Mouse (Mus musculus) mouse embryonic stem cell (cell line): ENCODE measurements around the gene Arhgap5.
"Not testable (repeated sequence)": the region's sequence is repeated elsewhere in the genome, so short reads cannot be mapped to it uniquely, and the experiment has no call there.

Source experiments
- in situ Hi-C, 2 experiments: fragments of 300-500 bp; cut with MboI; formaldehyde crosslinking; loops; 1 replicate in 1 of 2; 3 replicates in 1 of 2; pipeline ENCODE4 v1.14.3; 2019 to 2020; ENCODE audit warnings: low sequenced_read_pairs in 2 of 2, low pct_unique_long_range_greater_than_20kb in 1 of 2, mixed read lengths in 1 of 2; ENCODE audit not compliant: unreplicated experiment in 1 of 2

Gene Arhgap5

GRCm38 (mm10) chr12:52524699-52525098, 20.9 kb downstream of the Arhgap5 start:
- in situ Hi-C loops = no loop called here

- in situ Hi-C loops = no loop called here
Measured at GRCm38 (mm10) chr12:52525486-52525885, 21.7 kb downstream of the Arhgap5 start.

GRCm38 (mm10) chr12:52529740-52530139, 26.0 kb downstream of the Arhgap5 start:
- in situ Hi-C loops = no loop called here

GRCm38 (mm10) chr12:52541294-52541693, 37.5 kb downstream of the Arhgap5 start:
- in situ Hi-C loops = no loop called here

GRCm38 (mm10) chr12:52544532-52544931, 40.8 kb downstream of the Arhgap5 start:
- in situ Hi-C loops = no loop called here

- in situ Hi-C loops = no loop called here
Measured at GRCm38 (mm10) chr12:52552085-52552484, 48.3 kb downstream of the Arhgap5 start.

- in situ Hi-C loops = no loop called here
Measured at GRCm38 (mm10) chr12:52555188-52555876, 51.6 kb downstream of the Arhgap5 start.

GRCm38 (mm10) chr12:52565654-52566053, 61.9 kb downstream of the Arhgap5 start:
- in situ Hi-C loops = no loop called here

- in situ Hi-C loops = no loop called here
Measured at GRCm38 (mm10) chr12:52573371-52573770, 69.6 kb downstream of the Arhgap5 start.

GRCm38 (mm10) chr12:52586466-52586865, 82.7 kb downstream of the Arhgap5 start:
- in situ Hi-C loops = not testable (repeated sequence)

- in situ Hi-C loops = no loop called here
Measured at GRCm38 (mm10) chr12:52587473-52588010, 83.8 kb downstream of the Arhgap5 start.

- in situ Hi-C loops = no loop called here
Measured at GRCm38 (mm10) chr12:52595389-52596185, 91.8 kb downstream of the Arhgap5 start.

GRCm38 (mm10) chr12:52602471-52602870, 98.7 kb downstream of the Arhgap5 start:
- in situ Hi-C loops = loop anchor here in 1 of 2 experiments (25.0 kb wide), 1 partner anchor 565 kb away; the partner anchor contains the start of gene Gpr33

- in situ Hi-C loops = loop anchor here in 1 of 2 experiments (25.0 kb wide), 1 partner anchor 566 kb away; the partner anchor contains the start of gene Gpr33
Measured at GRCm38 (mm10) chr12:52602883-52603694, 99.3 kb downstream of the Arhgap5 start.

GRCm38 (mm10) chr12:52603695-52604255, 100.0 kb downstream of the Arhgap5 start:
- in situ Hi-C loops = loop anchor here in 1 of 2 experiments (25.0 kb wide), 1 partner anchor 566 kb away; the partner anchor contains the start of gene Gpr33

- in situ Hi-C loops = loop anchor here in 1 of 2 experiments (25.0 kb wide), 1 partner anchor 567 kb away; the partner anchor contains the start of gene Gpr33
Measured at GRCm38 (mm10) chr12:52604256-52604991, 100.7 kb downstream of the Arhgap5 start.

GRCm38 (mm10) chr12:52604992-52605652, 101.3 kb downstream of the Arhgap5 start:
- in situ Hi-C loops = loop anchor here in 1 of 2 experiments (25.0 kb wide), 1 partner anchor 568 kb away; the partner anchor contains the start of gene Gpr33
